Mouse (Mus musculus): ENCODE measurements around the gene AW011738.
A peak's percentile ranks its signal among the peaks of the same experiment; 100 is the strongest.

The AW011738 gene

GRCm38 (mm10) chr4:156203001-156203412 is at the start of gene AW011738:
TSS of gene AW011738 (plus strand) at chr4:156203304.
- DNase-seq = peak; percentile 83

GRCm38 (mm10) chr4:156154771-156155170 is 48.3 kb upstream of the AW011738 start:
- no peak for DNase-seq

- peak; percentile 40 for DNase-seq
Observed at GRCm38 (mm10) chr4:156166477-156166876, 36.6 kb upstream of the AW011738 start.

GRCm38 (mm10) chr4:156168611-156169010 is 34.5 kb upstream of the AW011738 start:
- no peak for DNase-seq

GRCm38 (mm10) chr4:156169129-156169528 is 34.0 kb upstream of the AW011738 start:
- no peak for DNase-seq

- DNase-seq = no peak
Observed at GRCm38 (mm10) chr4:156171828-156172227, 31.3 kb upstream of the AW011738 start.

GRCm38 (mm10) chr4:156177630-156178029 is 25.5 kb upstream of the AW011738 start:
- no peak for DNase-seq

GRCm38 (mm10) chr4:156183747-156184146 is 19.4 kb upstream of the AW011738 start:
- no peak for DNase-seq

GRCm38 (mm10) chr4:156184291-156184954 is 18.7 kb upstream of the AW011738 start:
- DNase-seq = no peak

- DNase-seq = no peak
Observed at GRCm38 (mm10) chr4:156185456-156185949, 17.6 kb upstream of the AW011738 start.

- no peak for DNase-seq
Observed at GRCm38 (mm10) chr4:156185950-156186850, 16.9 kb upstream of the AW011738 start.

GRCm38 (mm10) chr4:156188162-156188810 is 14.8 kb upstream of the AW011738 start:
- no peak for DNase-seq

GRCm38 (mm10) chr4:156188811-156189323 is 14.2 kb upstream of the AW011738 start:
- no peak for DNase-seq

- no peak for DNase-seq
Observed at GRCm38 (mm10) chr4:156192421-156193199, 10.5 kb upstream of the AW011738 start.

GRCm38 (mm10) chr4:156193200-156193590 is 9.9 kb upstream of the AW011738 start:
- no peak for DNase-seq

- DNase-seq = no peak
Observed at GRCm38 (mm10) chr4:156193906-156194305, 9.2 kb upstream of the AW011738 start.

- no peak for DNase-seq
Observed at GRCm38 (mm10) chr4:156194346-156194745, 8.8 kb upstream of the AW011738 start.

GRCm38 (mm10) chr4:156195927-156196870 is 6.9 kb upstream of the AW011738 start:
- DNase-seq = peak; percentile 29

- peak; percentile 70 for DNase-seq
Observed at GRCm38 (mm10) chr4:156197131-156197828, 5.8 kb upstream of the AW011738 start, which contains the start of gene Agrn. TSS of gene Agrn (minus strand) at chr4:156197488.

- DNase-seq = peak; percentile 66
Observed at GRCm38 (mm10) chr4:156197829-156198205, 5.3 kb upstream of the AW011738 start.
